Mouse (Mus musculus) lung, embryonic 16.5 days (tissue): Measurements from ENCODE around the gene Hoxb5. TPM values are rescaled to one million over a fixed set of nuclear protein-coding genes. Genes with fewer than 3 reads are reported as not detected.
A peak's percentile ranks its signal among the peaks of the same experiment; 100 is the strongest.

Experiments
- ATAC-seq: fragments of 200-750 bp; cut with Nextera tagmentation; 2 replicates; pipeline ENCODE4 v1.8.0; 2017; ENCODE audit warnings: low read depth, mild to moderate bottlenecking, moderate library complexity
- H3K27ac ChIP-seq: fragments of 300-500 bp; sonication (generic); 2 replicates; pipeline ENCODE4 v1.5.1; 2014; ENCODE audit warnings: mild to moderate bottlenecking, control low read depth, low read length
- H3K27me3 ChIP-seq: fragments of 300-500 bp; sonication (generic); 2 replicates; pipeline ENCODE4 v1.6.1; 2014; ENCODE audit warnings: low read depth, low read length, mixed read lengths; ENCODE audit not compliant: control insufficient read depth, insufficient read depth
- H3K36me3 ChIP-seq: fragments of 300-500 bp; sonication (generic); 2 replicates; pipeline ENCODE4 v1.6.1; 2014; ENCODE audit warnings: low read length; ENCODE audit not compliant: control insufficient read depth, insufficient read depth
- H3K4me1 ChIP-seq: fragments of 300-500 bp; sonication (generic); replicated peaks from 2 replicates; pipeline ENCODE4 v1.6.1; 2014; ENCODE audit warnings: low read length, mixed read lengths; ENCODE audit not compliant: control insufficient read depth, insufficient read depth
- H3K4me2 ChIP-seq: fragments of 300-500 bp; sonication (generic); 2 replicates; pipeline ENCODE4 v1.6.1; 2014; ENCODE audit warnings: low read depth, low read length, control low read depth
- H3K4me3 ChIP-seq: fragments of 300-500 bp; sonication (generic); 2 replicates; pipeline ENCODE4 v1.5.1; 2014; ENCODE audit warnings: mild to moderate bottlenecking, low read length, control low read depth
- H3K9ac ChIP-seq: fragments of 300-500 bp; sonication (generic); 2 replicates; pipeline ENCODE4 v1.6.1; 2014; ENCODE audit warnings: low read length, control low read depth
- H3K9me3 ChIP-seq: fragments of 300-500 bp; sonication (generic); 2 replicates; pipeline ENCODE4 v1.6.1; 2016; ENCODE audit warnings: low read length; ENCODE audit not compliant: control insufficient read depth
- WGBS: fragments of 180-500 bp; shearing (Covaris S2); extraction: QIAGEN DNeasy Blood & Tissue Kit; methylation state at CpG from one replicate; pipeline ENCODE4 v1.1.7; 2014; 5-methylcytosine and 5-hydroxymethylcytosine counted together
- polyA plus RNA-seq: library from polyadenylated mRNA; unstranded; fragments of >200 nt; fragmentation: Nextera tagmentation; extraction: Ambion mirVana; gene quantifications from 2 replicates; pipeline ENCODE4 v1.2.1, GENCODE M21; 2015

The Hoxb5 gene
- polyA plus RNA-seq, 1 experiment from 2014 or later = 46.6 TPM

DNA sequence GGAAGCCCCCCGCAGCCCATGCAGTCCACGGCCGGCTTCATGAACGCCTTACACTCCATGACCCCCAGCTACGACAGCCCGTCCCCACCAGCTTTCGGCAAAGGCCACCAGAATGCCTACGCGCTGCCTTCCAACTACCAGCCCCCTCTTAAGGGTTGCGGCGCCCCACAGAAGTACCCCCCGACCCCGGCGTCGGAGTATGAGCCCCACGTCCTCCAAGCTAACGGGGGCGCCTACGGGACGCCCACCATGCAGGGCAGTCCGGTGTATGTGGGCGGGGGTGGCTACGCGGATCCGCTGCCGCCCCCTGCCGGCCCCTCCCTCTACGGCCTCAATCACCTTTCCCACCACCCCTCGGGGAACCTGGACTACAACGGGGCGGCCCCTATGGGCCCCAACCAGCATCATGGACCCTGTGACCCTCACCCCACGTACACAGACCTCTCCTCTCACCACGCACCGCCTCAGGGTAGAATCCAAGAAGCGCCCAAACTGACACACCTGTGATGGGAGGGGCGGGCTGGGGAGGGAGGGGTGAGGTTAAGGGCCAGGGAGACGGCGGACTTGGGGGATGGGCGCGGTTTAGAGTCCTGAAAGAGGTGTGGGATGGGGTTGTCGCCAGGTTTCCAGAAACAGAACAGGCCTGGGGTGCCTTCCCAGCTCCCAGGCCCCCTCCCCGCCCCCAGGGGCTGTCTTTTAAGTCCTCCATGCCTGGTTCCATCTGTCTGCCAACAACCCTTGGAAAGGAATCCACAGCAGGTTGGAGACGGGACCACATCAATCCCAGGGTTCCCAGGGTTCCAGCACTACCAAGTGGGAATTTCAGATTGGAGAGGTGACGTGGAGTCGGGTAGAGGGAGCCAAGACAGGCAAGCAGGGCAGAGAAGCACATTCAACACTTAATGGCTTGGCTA, 43.0 kb downstream of the Hoxb5 start:
- peak overlapping the region; percentile 65 for H3K4me2 ChIP-seq
- H3K4me3 ChIP-seq = peak overlapping the region; percentile 46
- peaks cover 25% of the 10 kb centered on the region for H3K4me1 ChIP-seq
- H3K27me3 ChIP-seq = peaks cover 26% of the 10 kb centered on the region
- 4% methylated on average over 45 of the region's 45 CpGs for WGBS
- H3K9ac ChIP-seq = peak overlapping the region; percentile 66
- H3K36me3 ChIP-seq = peaks cover 2% of the 10 kb centered on the region; the same call in 1 of the 2 replicates
- H3K27ac ChIP-seq = peak overlapping the region; percentile 93
- ATAC-seq = no peak
- no peaks in the 10 kb centered on the region for H3K9me3 ChIP-seq

DNA sequence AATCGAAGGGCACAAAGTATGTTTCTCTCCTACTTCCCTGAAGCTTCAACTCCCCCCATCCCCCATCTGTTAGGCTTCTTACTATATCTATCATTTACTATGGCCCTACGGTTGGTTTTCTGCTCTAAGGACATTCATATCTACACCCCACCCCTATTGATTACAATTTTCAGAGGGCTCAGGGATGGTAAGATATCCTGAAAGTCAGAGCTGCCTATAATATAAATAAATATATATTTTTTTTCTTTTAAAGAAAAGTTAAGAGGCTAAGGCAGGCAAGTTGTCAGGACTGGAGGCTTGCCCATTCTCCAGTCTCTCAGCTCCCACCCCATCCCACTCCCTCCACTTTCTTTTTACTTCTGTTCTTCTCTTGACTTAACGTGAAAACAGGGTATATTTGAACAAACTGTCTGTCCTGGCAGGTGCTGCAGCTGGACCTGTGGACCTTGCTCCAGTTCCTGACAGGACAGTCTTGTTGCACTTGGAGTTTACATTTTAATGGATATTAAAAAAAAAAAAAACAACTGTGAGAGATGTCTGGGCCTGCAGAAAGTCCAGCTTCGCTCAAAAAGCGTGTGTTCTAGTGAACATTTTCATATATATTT, 43.9 kb downstream of the Hoxb5 start:
- Histone ChIP-seq H3K4me2 (0 out of 2 replicates have a peak overlapping the region, but pooled peaks have one; percentile 13), H3K36me3 (peaks cover 2% of the 10 kb centered on the region; the same call in 1 of the 2 replicates), H3K27me3 (peaks cover 33% of the 10 kb centered on the region), H3K27ac (peak overlapping the region; percentile 93), H3K4me3 (no peak overlapping the region), H3K9ac (no peak overlapping the region), H3K4me1 (peaks cover 27% of the 10 kb centered on the region), H3K9me3 (no peaks in the 10 kb centered on the region)
- 37% methylated on average over 5 of the region's 5 CpGs for WGBS
- ATAC-seq = no peak

DNA sequence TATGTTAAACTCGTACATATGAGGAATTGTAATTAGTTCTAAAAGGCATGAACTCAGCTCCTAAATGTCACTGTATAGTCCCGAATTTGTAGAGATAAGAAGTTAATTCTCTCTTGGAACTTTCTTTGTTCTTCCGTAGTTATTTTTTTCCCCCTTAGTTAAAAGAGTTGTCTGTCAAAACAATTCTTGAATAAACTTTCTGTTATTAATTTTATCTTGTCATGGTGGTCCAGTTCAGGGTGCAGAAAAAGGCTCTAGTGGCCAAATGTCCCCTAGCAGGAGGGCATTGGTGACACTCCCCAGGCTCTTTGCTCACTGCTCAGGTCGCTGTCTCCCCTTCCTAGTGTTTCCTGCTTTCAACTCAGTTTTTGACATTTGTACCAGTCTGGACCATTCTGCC, 44.6 kb downstream of the Hoxb5 start:
- Histone ChIP-seq H3K9me3 (no peaks in the 10 kb centered on the region), H3K4me3 (no peak overlapping the region), H3K4me1 (peaks cover 27% of the 10 kb centered on the region), H3K9ac (0 out of 2 replicates have a peak overlapping the region, but pooled peaks have one; percentile 8), H3K27me3 (peaks cover 33% of the 10 kb centered on the region), H3K4me2 (peak overlapping the region; percentile 47), H3K36me3 (peaks cover 2% of the 10 kb centered on the region; the same call in 1 of the 2 replicates), H3K27ac (peak overlapping the region; percentile 87)
- WGBS = 22% methylated on average over 4 of the region's 4 CpGs
- ATAC-seq = no peak

DNA sequence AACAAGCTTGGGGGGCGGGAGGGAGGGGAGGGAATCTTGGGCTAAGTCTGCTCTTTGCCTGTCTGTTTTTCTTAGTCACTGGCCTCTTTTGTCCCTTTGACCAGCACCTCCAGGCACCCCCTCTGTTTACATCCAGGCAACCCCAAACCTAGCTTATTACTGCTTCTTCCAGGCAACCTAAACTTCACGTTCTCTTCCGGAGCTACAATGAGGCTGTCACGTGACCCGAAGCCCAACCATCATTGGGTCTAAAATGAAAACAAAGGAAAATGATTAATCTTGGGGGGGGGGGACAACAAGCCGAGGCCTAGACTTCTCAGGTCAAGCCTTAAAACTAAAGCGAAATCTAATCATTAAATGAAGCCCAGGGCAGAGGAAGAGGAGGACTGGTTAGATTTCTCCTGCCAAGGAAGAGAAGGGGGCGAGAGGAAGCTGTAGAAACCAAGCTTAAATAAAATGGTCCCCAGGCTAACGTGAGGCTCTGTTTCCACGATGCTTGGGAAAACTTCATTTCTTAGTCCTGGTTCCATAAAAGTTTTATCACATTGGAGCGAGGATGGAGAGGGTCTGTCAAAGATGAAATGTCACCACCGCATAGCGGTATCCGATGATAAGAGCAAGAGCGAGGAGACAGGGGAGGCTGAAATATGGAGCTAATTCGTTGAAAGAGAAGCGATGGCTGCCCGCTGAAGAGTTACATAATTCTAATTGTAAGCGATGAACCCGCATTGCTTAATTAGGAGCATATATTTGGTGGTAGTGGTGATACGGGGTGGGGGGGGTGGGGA, 45.2 kb downstream of the Hoxb5 start:
- H3K27me3 ChIP-seq = peaks cover 29% of the 10 kb centered on the region
- H3K9ac ChIP-seq = peak overlapping the region; percentile 8
- peaks cover 2% of the 10 kb centered on the region; the same call in 1 of the 2 replicates for H3K36me3 ChIP-seq
- peaks cover 27% of the 10 kb centered on the region for H3K4me1 ChIP-seq
- peak overlapping the region; percentile 87 for H3K27ac ChIP-seq
- ATAC-seq = no peak
- 23% methylated on average over 21 of the region's 21 CpGs for WGBS
- H3K4me2 ChIP-seq = peak overlapping the region; percentile 47
- no peaks in the 10 kb centered on the region for H3K9me3 ChIP-seq
- no peak overlapping the region for H3K4me3 ChIP-seq

DNA sequence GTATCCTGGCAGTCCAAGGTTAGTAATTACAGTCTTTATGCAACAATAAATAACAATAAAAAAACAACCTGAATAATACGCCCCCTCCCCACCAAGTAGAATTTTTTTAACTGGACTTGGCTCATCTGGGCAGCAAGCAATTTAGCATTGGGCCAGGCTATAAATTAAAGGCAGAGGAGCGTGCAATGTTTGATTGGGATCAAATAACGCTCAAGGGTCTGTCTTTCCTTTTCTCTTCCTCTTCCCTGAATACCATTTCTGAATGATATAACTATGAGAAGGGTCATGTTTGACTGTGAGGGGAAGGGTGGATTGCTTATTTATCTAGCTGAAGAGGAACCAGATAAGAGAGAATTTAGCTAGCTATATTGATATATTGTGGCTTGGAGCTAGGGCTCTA, 45.9 kb downstream of the Hoxb5 start:
- Histone ChIP-seq H3K27ac (peak overlapping the region; percentile 87), H3K36me3 (peaks cover 2% of the 10 kb centered on the region; the same call in 1 of the 2 replicates), H3K4me2 (peak overlapping the region; percentile 47), H3K27me3 (peaks cover 27% of the 10 kb centered on the region), H3K9me3 (no peaks in the 10 kb centered on the region), H3K4me3 (no peak overlapping the region), H3K9ac (peak overlapping the region; percentile 45), H3K4me1 (peaks cover 27% of the 10 kb centered on the region)
- WGBS = 40% methylated on average over 3 of the region's 3 CpGs
- ATAC-seq = no peak

DNA sequence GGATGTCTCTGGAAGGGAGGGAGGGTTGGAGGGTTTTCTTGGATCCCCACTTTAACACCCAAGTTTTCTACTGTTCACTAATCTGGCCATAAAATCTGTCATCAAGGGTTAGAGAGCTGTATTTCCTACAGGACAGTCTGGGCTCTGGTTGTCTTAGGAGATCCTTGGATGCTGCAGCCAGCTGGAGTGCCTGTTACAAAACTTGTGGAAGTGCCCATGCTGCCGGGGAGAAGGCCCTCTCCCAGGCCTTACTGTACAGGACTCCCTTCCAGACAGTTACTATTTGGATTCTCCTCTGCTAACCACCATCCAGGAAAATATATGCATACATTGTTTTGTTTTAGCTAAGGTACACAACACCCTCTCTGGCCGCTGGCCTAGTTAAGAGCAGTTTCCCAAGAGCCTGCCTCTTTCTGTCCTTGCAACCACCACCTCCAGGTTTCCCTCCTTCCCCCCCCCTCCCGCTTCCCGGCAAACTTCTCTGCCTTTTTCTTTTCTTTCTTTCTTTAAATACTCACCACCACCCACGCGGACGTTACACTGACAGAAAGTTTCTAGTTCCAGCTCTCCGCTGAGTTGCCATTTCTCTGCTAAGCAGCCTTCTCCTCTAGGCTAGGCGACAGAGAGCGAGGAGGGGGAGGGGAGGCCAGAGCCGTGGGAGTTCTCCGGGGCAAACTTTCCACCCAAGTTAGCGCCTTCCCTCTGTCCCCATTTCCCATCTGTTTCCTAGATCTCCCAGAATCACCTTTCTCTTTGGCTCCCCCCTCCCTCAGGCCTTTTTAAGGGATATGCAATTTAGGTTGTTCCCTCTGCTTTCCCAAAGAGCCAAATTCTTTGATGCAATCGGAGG, 46.6 kb downstream of the Hoxb5 start:
- peak; percentile 29; the same call in 1 of the 2 replicates for ATAC-seq
- H3K9me3 ChIP-seq = no peaks in the 10 kb centered on the region
- H3K9ac ChIP-seq = peak overlapping the region; percentile 45
- WGBS = 21% methylated on average over 14 of the region's 14 CpGs
- peak overlapping the region; percentile 47 for H3K4me2 ChIP-seq
- no peaks in the 10 kb centered on the region for H3K36me3 ChIP-seq
- peak overlapping the region; percentile 87 for H3K27ac ChIP-seq
- peaks cover 21% of the 10 kb centered on the region for H3K27me3 ChIP-seq
- peaks cover 27% of the 10 kb centered on the region for H3K4me1 ChIP-seq
- peak overlapping the region; percentile 23 for H3K4me3 ChIP-seq

DNA sequence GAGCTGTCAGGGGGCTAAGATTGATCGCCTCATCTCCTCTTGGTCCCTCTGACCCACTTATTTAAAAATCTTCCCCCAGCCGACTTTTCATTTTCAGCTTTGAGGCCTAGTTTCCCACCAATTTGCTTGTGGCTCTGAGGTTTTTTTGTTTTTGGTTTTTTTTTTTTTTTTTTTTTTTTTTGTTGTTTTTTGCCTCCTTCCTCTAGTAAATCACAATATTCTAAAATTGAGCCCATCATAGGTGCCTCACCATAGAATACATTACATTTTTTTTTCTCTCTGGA, 47.1 kb downstream of the Hoxb5 start, which contains the start of gene Hoxb2:
Hoxb2 (plus strand) TSS at position 185 of the 284 bp plus-strand sequence.
- H3K4me1 ChIP-seq = peaks cover 31% of the 10 kb centered on the region
- no peaks in the 10 kb centered on the region for H3K36me3 ChIP-seq
- WGBS = 24% methylated on average over 2 of the region's 2 CpGs
- H3K4me2 ChIP-seq = peak within 1 kb of the TSS; percentile 65
- H3K27me3 ChIP-seq = peaks cover 20% of the 10 kb centered on the region
- no peak for ATAC-seq
- peak within 1 kb of the TSS; percentile 63 for H3K9ac ChIP-seq
- peak within 1 kb of the TSS; percentile 87 for H3K27ac ChIP-seq
- H3K9me3 ChIP-seq = no peaks in the 10 kb centered on the region
- peak within 1 kb of the TSS; percentile 75 for H3K4me3 ChIP-seq

DNA sequence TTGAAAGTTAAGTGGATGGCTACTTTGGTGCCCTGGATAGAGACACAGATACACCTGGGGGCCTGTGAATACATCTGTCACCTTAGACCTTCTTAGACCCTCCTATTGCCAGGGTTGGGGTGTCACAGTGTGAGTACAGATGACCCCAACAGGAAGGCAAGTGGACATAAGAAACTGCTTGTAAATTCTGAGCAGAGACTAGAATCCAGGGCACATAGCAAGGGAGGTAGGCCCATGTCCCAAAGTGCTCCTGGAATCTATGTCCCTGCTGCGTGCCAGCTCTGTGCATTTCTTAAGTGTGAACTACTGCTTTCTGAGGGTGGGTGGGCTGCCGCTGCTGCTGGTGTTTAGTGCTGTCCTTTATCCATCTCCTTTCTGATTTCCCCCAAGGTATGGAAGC, 47.7 kb downstream of the Hoxb5 start:
- no peak overlapping the region for H3K4me3 ChIP-seq
- H3K9me3 ChIP-seq = no peaks in the 10 kb centered on the region
- peak overlapping the region; percentile 63 for H3K9ac ChIP-seq
- peak overlapping the region; percentile 65 for H3K4me2 ChIP-seq
- no peaks in the 10 kb centered on the region for H3K36me3 ChIP-seq
- H3K27me3 ChIP-seq = peaks cover 18% of the 10 kb centered on the region
- ATAC-seq = no peak
- peak overlapping the region; percentile 84 for H3K27ac ChIP-seq
- 45% methylated on average over 2 of the region's 2 CpGs for WGBS
- H3K4me1 ChIP-seq = peaks cover 26% of the 10 kb centered on the region
